Comparison of ENCODE assay signal across 8 mouse cellular contexts in the genomic region with DNA sequence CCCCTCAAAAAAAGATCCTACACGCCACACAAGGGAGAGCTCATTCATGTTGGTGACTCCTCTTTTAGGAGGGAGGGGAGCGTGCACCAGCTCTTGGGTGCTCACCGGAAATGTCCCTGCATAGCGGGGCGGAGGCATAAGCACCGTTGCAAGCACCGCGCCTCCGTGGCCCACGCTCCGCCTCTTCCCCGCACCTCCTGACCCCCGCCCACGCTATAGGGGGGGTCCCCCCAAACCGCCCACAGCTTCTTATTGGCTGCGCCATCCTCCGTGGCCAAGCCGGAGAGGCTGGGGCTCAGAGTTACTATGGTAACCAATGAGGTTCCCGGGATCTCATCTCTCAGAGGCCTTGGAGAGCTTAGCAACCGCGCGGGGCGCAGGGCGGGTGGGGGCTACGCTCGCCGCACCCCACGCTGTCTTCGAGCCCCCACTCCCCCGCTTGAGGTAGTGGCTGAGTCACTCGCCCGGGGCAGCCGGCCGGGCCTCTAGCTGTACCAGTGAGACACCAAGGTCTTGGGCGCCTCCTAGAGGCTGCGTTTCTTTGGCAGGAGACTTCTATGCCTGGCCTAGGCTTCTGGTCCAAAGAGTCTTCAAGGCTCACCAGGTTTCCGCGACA. TPM values are rescaled to one million over a fixed set of nuclear protein-coding genes. Genes with fewer than 3 reads are reported as not detected.
A peak's percentile ranks its signal among the peaks of the same experiment; 100 is the strongest.
DNase-seq lines count a peak whose midpoint lies in the region; ATAC-seq and TF ChIP-seq lines count a peak whose summit lies in the region.

No protein-coding gene starts in this region.

- H3K4me1 ChIP-seq in G1E (ENCODE audit: insufficient read depth, low read depth, low read length): peaks cover 34% of the 10 kb centered on the region
- peaks cover 65% of the 10 kb centered on the region for H3K4me1 ChIP-seq in forebrain, embryonic 16.5 days (replicated peaks; ENCODE audit: control insufficient read depth, insufficient read depth, low read length)
- peaks cover 88% of the 10 kb centered on the region for H3K4me1 ChIP-seq in neural tube, embryonic 15.5 days

- intact Hi-C loops in heart, postnatal 36 days (cut with DNase I): no loop called here

- peak; percentile 64 for DNase-seq in G1E (ENCODE audit: low spot score)
- peak; percentile 97 to 98 for DNase-seq in cerebellum, adult 18-20 months
- peak; percentile 95 to 96 for DNase-seq in heart, postnatal 36 days
- peak; percentile 86 to 96 for DNase-seq in layer of hippocampus, adult 18-20 months (ENCODE audit: low spot score in 2 of 2)
- DNase-seq in lung, adult 18-20 months: peak; percentile 90 to 93
- DNase-seq in thymus, adult 18-20 months: peak; percentile 71 to 79

- H3K36me3 ChIP-seq in G1E (replicated peaks): peaks cover 16% of the 10 kb centered on the region
- H3K36me3 ChIP-seq in forebrain, embryonic 16.5 days (ENCODE audit: control insufficient read depth, insufficient read depth): no peaks in the 10 kb centered on the region
- no peaks in the 10 kb centered on the region for H3K36me3 ChIP-seq in neural tube, embryonic 15.5 days

- H3K9me3 ChIP-seq in G1E (replicated peaks): peaks cover 64% of the 10 kb centered on the region
- H3K9me3 ChIP-seq in forebrain, embryonic 16.5 days (ENCODE audit: control insufficient read depth, low read length): no peaks in the 10 kb centered on the region; the same call in 1 of the 2 replicates
- no peaks in the 10 kb centered on the region for H3K9me3 ChIP-seq in neural tube, embryonic 15.5 days (replicated peaks)

- TF ChIP-seq CTCF in G1E (IDR thresholded peaks at IDR 0.05; ENCODE audit: low read depth, low read length): no peak

- H3K4me2 ChIP-seq in forebrain, embryonic 16.5 days (ENCODE audit: low read length): peak overlapping the region; percentile 82
- peak overlapping the region; percentile 99 for H3K4me2 ChIP-seq in neural tube, embryonic 15.5 days

- H3K27ac ChIP-seq in forebrain, embryonic 16.5 days (ENCODE audit: low read length): no peak overlapping the region
- peak overlapping the region; percentile 72 for H3K27ac ChIP-seq in neural tube, embryonic 15.5 days (replicated peaks)

- peak; percentile 15; the same call in 1 of the 2 replicates for ATAC-seq in G1E (ENCODE audit: extremely low read depth, insufficient number of reproducible peaks, low FRiP score, poor library complexity, severe bottlenecking)
- ATAC-seq in forebrain, embryonic 16.5 days: peak; percentile 69
- peak; percentile 71 for ATAC-seq in neural tube, embryonic 15.5 days (ENCODE audit: low FRiP score)

- H3K9ac ChIP-seq in forebrain, embryonic 16.5 days (replicated peaks; ENCODE audit: low read depth, low read length): peak overlapping the region; percentile 42; the same call in 1 of the 2 replicates
- H3K9ac ChIP-seq in neural tube, embryonic 15.5 days (replicated peaks): peak overlapping the region; percentile 39

- H3K4me3 ChIP-seq in G1E (ENCODE audit: low read depth, low read length): peak overlapping the region; percentile 59; the same call in 1 of the 2 replicates
- peak overlapping the region; percentile 46 for H3K4me3 ChIP-seq in forebrain, embryonic 16.5 days (replicated peaks; ENCODE audit: low read length)
- H3K4me3 ChIP-seq in neural tube, embryonic 15.5 days (replicated peaks): peak overlapping the region; percentile 53

- under 1% methylated on average over 37 of the region's 38 CpGs for WGBS in forebrain, embryonic 16.5 days
- WGBS in neural tube, embryonic 15.5 days: under 1% methylated on average over 38 of the region's 38 CpGs

- peaks cover 58% of the 10 kb centered on the region for H3K27me3 ChIP-seq in G1E (ENCODE audit: insufficient read depth, low read length)
- peaks cover 47% of the 10 kb centered on the region for H3K27me3 ChIP-seq in forebrain, embryonic 16.5 days (replicated peaks; ENCODE audit: control insufficient read depth, insufficient read depth, low read length)
- H3K27me3 ChIP-seq in neural tube, embryonic 15.5 days (replicated peaks): peaks cover 39% of the 10 kb centered on the region

RNA-seq across cellular contexts. Expression of gene Hic1, which starts 0.9 kb away (rescaled TPM):
- total RNA-seq in G1E (2014; fragmentation: Nextera tagmentation) (not detected in 2 replicates), G1E (2017) (0.05 TPM in 1 of 2 replicates, not detected in the other)
- polyA plus RNA-seq in G1E (2012): 0.22 and 0.29 TPM in 2 replicates
- 1.2 and 2.3 TPM in 2 replicates for polyA plus RNA-seq in forebrain, embryonic 16.5 days (2015; fragmentation: Nextera tagmentation; extraction: Ambion mirVana)
- 10 to 100 TPM; 14.8 to 22.8 TPM for total RNA-seq in heart, postnatal 36 days (2021)
- 1 to 10 TPM; 2.7 to 3.3 TPM for total RNA-seq in layer of hippocampus, adult 18-20 months (2021)
- 5.3 and 10.7 TPM in 2 replicates for polyA plus RNA-seq in neural tube, embryonic 15.5 days (2015; fragmentation: Nextera tagmentation; extraction: Ambion mirVana)

RNA-seq across cellular contexts. Expression of gene Ovca2, which starts 8.4 kb away (rescaled TPM):
- 21.0 and 21.8 TPM in 2 replicates for total RNA-seq in G1E (2014; fragmentation: Nextera tagmentation)
- total RNA-seq in G1E (2017): 20.9 and 21.7 TPM in 2 replicates
- polyA plus RNA-seq in G1E (2012): 2.0 and 2.4 TPM in 2 replicates
- 18.0 and 20.8 TPM in 2 replicates for polyA plus RNA-seq in forebrain, embryonic 16.5 days (2015; fragmentation: Nextera tagmentation; extraction: Ambion mirVana)
- 1 to 10 TPM; 5.3 to 7.2 TPM for total RNA-seq in heart, postnatal 36 days (2021)
- 10 to 100 TPM; 18.3 to 20.5 TPM for total RNA-seq in layer of hippocampus, adult 18-20 months (2021)
- polyA plus RNA-seq in neural tube, embryonic 15.5 days (2015; fragmentation: Nextera tagmentation; extraction: Ambion mirVana): 12.6 and 15.4 TPM in 2 replicates

RNA-seq across cellular contexts. Expression of gene Dph1, which starts 20.8 kb away (rescaled TPM):
- total RNA-seq in G1E (2014; fragmentation: Nextera tagmentation) (4.7 and 10.0 TPM in 2 replicates), G1E (2017) (6.1 and 8.7 TPM in 2 replicates)
- polyA plus RNA-seq in G1E (2012): 61.5 and 93.9 TPM in 2 replicates
- polyA plus RNA-seq in forebrain, embryonic 16.5 days (2015; fragmentation: Nextera tagmentation; extraction: Ambion mirVana): 15.4 and 16.1 TPM in 2 replicates
- total RNA-seq in heart, postnatal 36 days (2021): 1 to 10 TPM; 9.0 to 9.7 TPM
- 10 to 100 TPM; 33.2 to 33.9 TPM for total RNA-seq in layer of hippocampus, adult 18-20 months (2021)
- polyA plus RNA-seq in neural tube, embryonic 15.5 days (2015; fragmentation: Nextera tagmentation; extraction: Ambion mirVana): 13.8 and 16.2 TPM in 2 replicates

RNA-seq across cellular contexts. Expression of gene Rtn4rl1, which starts 23.3 kb away (rescaled TPM):
- total RNA-seq in G1E (2014; fragmentation: Nextera tagmentation): not detected in 2 replicates
- total RNA-seq in G1E (2017): not detected in 2 replicates
- not detected in 2 replicates for polyA plus RNA-seq in G1E (2012)
- polyA plus RNA-seq in forebrain, embryonic 16.5 days (2015; fragmentation: Nextera tagmentation; extraction: Ambion mirVana): 5.5 and 6.3 TPM in 2 replicates
- 10 to 100 TPM in 1 of 2 experiments, 1 to 10 TPM in 1; 6.0 to 10.0 TPM for total RNA-seq in heart, postnatal 36 days (2021)
- total RNA-seq in layer of hippocampus, adult 18-20 months (2021): 100 to 1,000 TPM; 109 to 117 TPM
- polyA plus RNA-seq in neural tube, embryonic 15.5 days (2015; fragmentation: Nextera tagmentation; extraction: Ambion mirVana): 12.6 and 13.7 TPM in 2 replicates

Comparison
In these comparisons a context has a peak if more than half of its experiments do, and no peak if none do; other contexts are left out.
1. ATAC-seq: peak in every context shown above with its lines; median percentile 71 in neural tube, embryonic 15.5 days; 69 in forebrain, embryonic 16.5 days; 15 in G1E.